Mouse (Mus musculus) right cerebral cortex, postnatal 10 days (tissue): ENCODE results near the gene Gm28897.
"Not testable (repeated sequence)": the region's sequence is repeated elsewhere in the genome, so short reads cannot be mapped to it uniquely, and the experiment has no call there.

Source experiments
- DNase-seq, 2 experiments: peaks; one replicate each; pipeline ENCODE4 v3.0.0; 2021; ENCODE audit warnings: low spot score in 2 of 2

The Gm28897 gene

GRCm38 (mm10) chrY:80926695-80927094, at the start of gene Gm28897:
Gene Gm28897 (plus strand): TSS chrY:80926995.
- DNase-seq = not testable (repeated sequence)
